Comparison of ENCODE assay signal across 22 mouse cellular contexts in the genomic region with DNA sequence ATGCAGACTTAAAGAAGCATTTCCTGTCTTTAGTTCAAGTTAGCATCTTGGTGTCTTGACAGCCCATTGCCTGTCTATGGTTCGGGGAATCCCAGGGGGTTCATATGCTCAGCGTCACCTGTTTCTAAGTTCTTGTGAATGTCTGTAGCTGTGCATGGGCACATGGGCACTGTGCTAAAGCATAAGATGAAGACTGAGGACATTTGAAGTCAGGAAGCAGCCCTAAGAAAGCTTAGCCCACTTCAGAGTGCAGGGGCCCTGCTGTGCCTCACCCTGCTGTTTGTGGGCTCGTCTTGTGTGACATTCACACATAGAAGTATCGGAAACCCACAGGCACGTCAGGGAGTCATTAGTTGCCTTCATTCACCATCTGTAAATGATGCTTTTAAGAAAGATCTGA.
A peak's percentile ranks its signal among the peaks of the same experiment; 100 is the strongest.
DNase-seq lines count a peak whose midpoint lies in the region; ATAC-seq lines count a peak whose summit lies in the region.
"Had no signal": no experiment of that assay in that cellular context is flagged by ENCODE, and none has a peak within 500 bp of the region (broad histone marks: within the 10 kb centered on the region; RNA-seq: fewer than 3 reads in every experiment).

No protein-coding gene starts in this region.

- peak; percentile 74 for DNase-seq in midbrain, embryonic 11.5 days (ENCODE audit: low spot score, missing footprints)
- DNase-seq in T-cell, adult 2 months (ENCODE audit: low spot score), result peak; percentile 4
- DNase-seq in natural killer cell, adult 2 months (ENCODE audit: low spot score in 2 of 2), result peak; percentile 36 to 66
- no peak for DNase-seq in cerebellum, adult 9-10 months
- DNase-seq in forebrain, embryonic 10.5 days (ENCODE audit: extremely low spot score, low spot score), result no peak
- DNase-seq: adrenal gland, adult 8-10 months; adrenal gland, postnatal 14 days; adrenal gland, postnatal 36 days; cerebellum, adult 11-12 months; cerebellum, adult 2 months; cerebellum, adult 9-11 months; cerebellum, postnatal 14 days; cerebellum, postnatal 36 days; embryo, embryonic 11 days had no signal

- no peak for ATAC-seq in midbrain, embryonic 11.5 days (ENCODE audit: low FRiP score)
- no peak for ATAC-seq in midbrain, embryonic 15.5 days (replicated peaks)
- ATAC-seq in megakaryocyte, adult 5-6 weeks (ENCODE audit: poor library complexity, severe bottlenecking), result peak; percentile 47
- ATAC-seq: activated CD4-positive, CD25-positive, alpha-beta regulatory T cell, adult 4 months; forebrain, embryonic 13.5 days; forebrain, embryonic 16.5 days had no signal

- H3K9ac ChIP-seq in midbrain, embryonic 11.5 days (ENCODE audit: low read length), result no peak overlapping the region
- H3K9ac ChIP-seq in midbrain, embryonic 15.5 days, result no peak overlapping the region
- H3K9ac ChIP-seq: embryonic facial prominence, embryonic 13.5 days; embryonic facial prominence, embryonic 15.5 days; forebrain, embryonic 13.5 days had no signal

- H3K36me3 ChIP-seq in midbrain, embryonic 11.5 days (ENCODE audit: control insufficient read depth, insufficient read depth, low read length), result no peaks in the 10 kb centered on the region
- no peaks in the 10 kb centered on the region for H3K36me3 ChIP-seq in midbrain, embryonic 15.5 days (replicated peaks)
- H3K36me3 ChIP-seq in forebrain, embryonic 10.5 days (replicated peaks), result no peaks in the 10 kb centered on the region
- H3K36me3 ChIP-seq: embryonic facial prominence, embryonic 13.5 days; embryonic facial prominence, embryonic 15.5 days had no signal

- no peaks in the 10 kb centered on the region for H3K27me3 ChIP-seq in midbrain, embryonic 11.5 days (ENCODE audit: control insufficient read depth, insufficient read depth, low read length)
- H3K27me3 ChIP-seq in midbrain, embryonic 15.5 days (replicated peaks), result no peaks in the 10 kb centered on the region
- no peaks in the 10 kb centered on the region for H3K27me3 ChIP-seq in forebrain, embryonic 10.5 days (ENCODE audit: poor library complexity, severe bottlenecking)
- H3K27me3 ChIP-seq: forebrain, embryonic 13.5 days had no signal

- H3K4me3 ChIP-seq in midbrain, embryonic 11.5 days (ENCODE audit: low read depth, low read length), result no peak overlapping the region
- H3K4me3 ChIP-seq in midbrain, embryonic 15.5 days, result no peak overlapping the region
- H3K4me3 ChIP-seq in forebrain, embryonic 10.5 days, result no peak overlapping the region
- H3K4me3 ChIP-seq: embryonic facial prominence, embryonic 13.5 days; embryonic facial prominence, embryonic 15.5 days; erythroblast, embryonic 14.5 days; forebrain, embryonic 13.5 days had no signal

- no peak overlapping the region for H3K4me2 ChIP-seq in midbrain, embryonic 11.5 days
- H3K4me2 ChIP-seq in midbrain, embryonic 15.5 days, result no peak overlapping the region
- H3K4me2 ChIP-seq: embryonic facial prominence, embryonic 13.5 days; embryonic facial prominence, embryonic 15.5 days; forebrain, embryonic 13.5 days had no signal

- no peaks in the 10 kb centered on the region for H3K9me3 ChIP-seq in midbrain, embryonic 11.5 days (ENCODE audit: control insufficient read depth, low read length)
- no peaks in the 10 kb centered on the region for H3K9me3 ChIP-seq in midbrain, embryonic 15.5 days
- no peaks in the 10 kb centered on the region for H3K9me3 ChIP-seq in forebrain, embryonic 10.5 days
- H3K9me3 ChIP-seq: embryonic facial prominence, embryonic 13.5 days; embryonic facial prominence, embryonic 15.5 days; forebrain, embryonic 13.5 days had no signal

- WGBS in midbrain, embryonic 11.5 days, result 74% methylated on average over 5 of the region's 5 CpGs
- 77% methylated on average over 5 of the region's 5 CpGs for WGBS in midbrain, embryonic 15.5 days
- 83% methylated on average over 5 of the region's 5 CpGs for WGBS in forebrain, embryonic 10.5 days

- no peak overlapping the region for H3K27ac ChIP-seq in midbrain, embryonic 11.5 days (ENCODE audit: low read depth, low read length)
- no peak overlapping the region for H3K27ac ChIP-seq in midbrain, embryonic 15.5 days
- H3K27ac ChIP-seq in forebrain, embryonic 10.5 days, result no peak overlapping the region
- H3K27ac ChIP-seq: embryonic facial prominence, embryonic 13.5 days; embryonic facial prominence, embryonic 15.5 days; forebrain, embryonic 13.5 days had no signal

- no peaks in the 10 kb centered on the region for H3K4me1 ChIP-seq in midbrain, embryonic 11.5 days (ENCODE audit: control insufficient read depth, insufficient read depth, low read length)
- no peaks in the 10 kb centered on the region for H3K4me1 ChIP-seq in midbrain, embryonic 15.5 days
- no peaks in the 10 kb centered on the region for H3K4me1 ChIP-seq in forebrain, embryonic 10.5 days
- H3K4me1 ChIP-seq: embryonic facial prominence, embryonic 13.5 days; embryonic facial prominence, embryonic 15.5 days; forebrain, embryonic 13.5 days had no signal

Comparison
In these comparisons a context has a peak if more than half of its experiments do, and no peak if none do; other contexts are left out.
1. DNase-seq: peak in midbrain, embryonic 11.5 days (single experiment), T-cell, adult 2 months (single experiment) and natural killer cell, adult 2 months (2 of 2); none in cerebellum, adult 9-10 months (single experiment) and forebrain, embryonic 10.5 days (single experiment).